Mouse (Mus musculus) cerebellum, adult 8-10 months (tissue): Measurements from ENCODE around the gene Tubb3.
A peak's percentile ranks its signal among the peaks of the same experiment; 100 is the strongest.
"Not testable (repeated sequence)": the region's sequence is repeated elsewhere in the genome, so short reads cannot be mapped to it uniquely, and the experiment has no call there.

Experiments
- DNase-seq: peaks from one replicate; pipeline ENCODE4 v3.0.0; 2022

The Tubb3 gene

DNA sequence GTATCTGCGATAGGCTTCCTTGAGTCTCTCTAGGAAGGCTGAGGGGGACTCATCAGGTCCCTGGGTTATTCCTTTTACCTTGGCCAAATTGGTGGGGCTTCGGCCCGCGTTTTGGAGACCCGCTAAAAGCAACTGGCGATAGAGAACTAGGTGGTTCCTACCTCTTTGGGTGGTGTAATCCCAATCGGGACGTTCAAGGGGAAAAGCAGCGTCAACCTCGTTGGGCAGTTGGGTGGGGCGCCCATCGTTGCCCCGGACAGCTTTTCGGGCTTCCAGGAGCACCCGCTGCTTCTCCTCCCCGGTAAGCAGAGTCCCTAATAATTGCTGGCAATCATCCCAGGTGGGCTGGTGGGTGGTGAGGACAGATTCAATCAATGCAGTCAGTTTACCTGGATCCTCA, 21.2 kb downstream of the Tubb3 start:
- DNase-seq = no peak

DNA sequence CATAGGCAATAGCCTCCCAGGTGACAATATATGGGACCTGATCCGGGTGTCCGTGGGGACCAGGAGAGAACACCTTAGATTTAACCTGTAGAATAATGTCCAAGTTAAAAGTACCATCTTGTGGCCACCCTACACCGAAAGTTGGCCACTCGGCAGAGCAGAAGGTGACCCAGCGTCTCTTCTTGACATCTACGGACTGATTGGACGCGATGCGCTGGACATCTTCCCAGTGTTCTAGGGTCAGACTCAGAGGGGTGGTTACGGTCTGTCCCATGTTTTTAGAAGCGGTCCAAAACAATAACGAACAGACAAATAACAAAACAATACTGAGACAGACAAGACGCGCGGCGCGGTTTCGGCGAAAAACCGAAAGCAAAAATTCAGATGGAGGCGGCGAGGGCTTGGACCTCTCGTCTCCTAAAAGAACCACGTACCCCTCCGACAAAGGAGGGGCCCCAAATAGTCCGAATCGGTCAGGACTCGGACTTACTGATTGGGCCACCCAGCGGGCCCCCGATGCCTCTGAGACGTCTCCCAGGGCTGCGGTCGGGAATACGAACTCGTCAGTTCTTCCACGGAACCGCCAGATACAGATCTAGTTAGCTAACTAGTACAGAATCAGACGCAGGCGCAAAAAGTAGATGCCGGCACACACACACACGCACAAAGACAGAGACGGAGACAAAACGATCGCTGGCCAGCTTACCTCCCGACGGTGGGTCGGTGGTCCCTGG, 22.2 kb downstream of the Tubb3 start:
- not testable (repeated sequence) for DNase-seq

DNA sequence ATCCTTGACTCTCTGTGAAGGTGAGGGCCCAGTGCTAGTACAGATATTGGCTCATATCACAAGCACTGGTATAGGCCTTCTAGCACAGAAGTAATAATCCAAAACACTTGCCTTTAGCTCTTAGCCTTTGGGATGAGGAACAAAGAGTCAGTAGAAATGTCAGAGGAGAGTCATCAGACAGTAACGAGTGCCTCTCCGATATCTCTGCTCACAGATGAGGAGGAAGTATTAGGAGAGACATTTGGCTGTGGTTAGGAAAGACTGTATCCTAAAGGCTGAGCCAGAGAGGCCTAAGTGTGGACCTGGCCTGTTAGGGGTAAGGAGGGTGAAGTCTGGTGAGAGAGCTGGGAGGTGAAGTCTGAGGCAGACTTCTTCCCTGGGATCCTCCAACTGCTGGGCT, 30.6 kb downstream of the Tubb3 start:
- no peak for DNase-seq

- no peak for DNase-seq
Measured at GRCm38 (mm10) chr8:123442351-123442750, 31.1 kb downstream of the Tubb3 start.

GRCm38 (mm10) chr8:123442871-123443575, 31.8 kb downstream of the Tubb3 start:
- peak; percentile 98 for DNase-seq

- DNase-seq = no peak
Measured at GRCm38 (mm10) chr8:123443576-123443921, 32.3 kb downstream of the Tubb3 start.

GRCm38 (mm10) chr8:123444131-123444530, 32.9 kb downstream of the Tubb3 start:
- no peak for DNase-seq

DNA sequence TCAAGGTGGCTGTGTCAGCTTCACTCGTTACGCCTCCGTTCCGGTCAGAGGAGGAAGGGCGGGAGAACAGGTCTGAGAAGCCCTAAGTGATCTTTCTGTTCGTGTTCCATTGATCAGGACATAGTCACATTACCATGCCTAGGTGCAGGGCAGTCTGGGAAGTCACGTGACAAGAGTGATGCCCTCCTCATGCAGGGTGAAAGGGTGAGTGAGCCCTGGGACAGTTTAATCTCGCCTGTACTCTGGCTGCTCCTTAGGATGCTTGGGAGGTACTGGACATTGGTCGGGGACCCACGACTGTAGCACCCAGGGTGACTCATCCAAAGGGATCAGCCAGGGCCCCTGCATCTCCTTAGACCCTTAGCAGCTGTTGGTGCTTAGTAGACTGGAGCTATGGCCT, 34.8 kb downstream of the Tubb3 start:
- no peak for DNase-seq

- DNase-seq = no peak
Measured at GRCm38 (mm10) chr8:123446799-123447198, 35.6 kb downstream of the Tubb3 start.

- no peak for DNase-seq
Measured at GRCm38 (mm10) chr8:123450783-123451182, 39.6 kb downstream of the Tubb3 start.

GRCm38 (mm10) chr8:123451747-123452146, 40.5 kb downstream of the Tubb3 start:
- DNase-seq = not testable (repeated sequence)

DNA sequence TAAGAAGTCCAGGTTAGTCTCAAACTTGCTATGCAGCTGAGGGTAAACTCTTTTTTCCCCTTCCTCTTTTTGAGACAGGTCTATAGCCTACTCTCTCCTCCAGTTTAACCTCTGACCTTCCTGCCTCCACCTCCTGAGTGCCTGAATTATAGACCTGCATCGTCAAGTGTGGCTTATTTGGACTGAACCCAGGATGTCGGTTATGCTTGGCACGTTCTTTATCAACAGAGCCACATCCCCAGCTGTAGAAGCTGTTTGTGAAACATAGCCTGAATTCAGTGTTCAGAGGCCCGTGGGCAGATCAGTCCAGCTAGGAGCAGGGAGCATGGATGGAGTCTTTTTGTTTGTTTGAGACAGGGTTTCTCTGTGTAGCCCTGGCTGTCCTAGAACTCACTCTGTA, 40.9 kb downstream of the Tubb3 start:
- DNase-seq = no peak

DNA sequence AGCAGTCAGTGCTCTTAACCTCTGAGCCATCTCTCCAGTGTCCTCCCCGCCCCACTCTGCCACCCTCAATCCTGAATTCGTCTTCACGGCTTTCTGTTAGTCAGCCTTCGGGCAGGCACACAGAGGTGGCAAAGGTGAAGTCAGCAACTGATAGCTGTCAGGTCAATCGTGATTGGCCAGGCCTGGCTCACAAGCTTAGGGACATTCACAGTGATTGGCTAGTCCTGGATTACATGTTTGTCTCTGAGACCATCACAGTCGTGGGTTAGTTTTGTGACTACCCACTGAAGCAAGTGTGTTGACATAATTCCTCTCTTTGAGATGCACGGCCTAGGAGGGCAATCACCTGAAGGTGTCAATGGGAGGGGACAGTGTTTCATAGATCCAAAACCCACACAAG, 42.1 kb downstream of the Tubb3 start:
- DNase-seq = no peak

- DNase-seq = no peak
Measured at GRCm38 (mm10) chr8:123453951-123454350, 42.7 kb downstream of the Tubb3 start.

- no peak for DNase-seq
Measured at GRCm38 (mm10) chr8:123454559-123454958, 43.3 kb downstream of the Tubb3 start.

GRCm38 (mm10) chr8:123463651-123464050, 52.4 kb downstream of the Tubb3 start:
- no peak for DNase-seq

DNA sequence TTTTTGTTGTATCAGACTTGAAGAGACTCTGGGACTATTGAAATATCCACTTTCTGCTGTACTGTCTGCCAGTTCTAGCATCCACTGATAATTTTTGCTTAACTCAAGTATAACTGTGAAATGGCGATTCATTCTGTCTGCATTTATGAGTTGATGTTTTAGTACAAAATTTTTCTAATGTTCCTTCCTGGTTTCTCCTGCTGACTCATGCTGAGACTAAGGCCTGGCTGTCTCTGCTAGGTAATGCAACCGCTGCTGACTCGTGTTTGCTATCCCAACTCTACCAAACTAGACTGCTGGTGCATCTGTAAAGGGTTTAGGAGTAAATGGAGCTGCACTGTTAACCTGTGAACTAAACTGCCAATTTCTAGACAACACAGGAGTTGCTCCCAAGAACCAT, 56.3 kb downstream of the Tubb3 start:
- no peak for DNase-seq
